Mouse (Mus musculus) lung, postnatal 10 days (tissue): ENCODE results near the gene Rfx4.

Experiments
- DNase-seq: peaks from one replicate; pipeline ENCODE4 v3.0.0; 2021

Gene Rfx4

GRCm38 (mm10) chr10:84815676-84816436 lies 60.0 kb downstream of the Rfx4 start:
- DNase-seq = peak; percentile 21

- DNase-seq = no peak
Observed at GRCm38 (mm10) chr10:84817086-84817869, 61.4 kb downstream of the Rfx4 start.

GRCm38 (mm10) chr10:84819669-84820068 lies 63.8 kb downstream of the Rfx4 start:
- no peak for DNase-seq

- no peak for DNase-seq
Observed at GRCm38 (mm10) chr10:84820230-84820629, 64.4 kb downstream of the Rfx4 start.

GRCm38 (mm10) chr10:84822741-84823151 lies 66.9 kb downstream of the Rfx4 start:
- DNase-seq = no peak

GRCm38 (mm10) chr10:84823621-84824020 lies 67.8 kb downstream of the Rfx4 start:
- DNase-seq = peak; percentile 24

- DNase-seq = no peak
Observed at GRCm38 (mm10) chr10:84829009-84829408, 73.1 kb downstream of the Rfx4 start.

GRCm38 (mm10) chr10:84835596-84835995 lies 79.7 kb downstream of the Rfx4 start:
- DNase-seq = peak; percentile 38

- DNase-seq = peak; percentile 54
Observed at GRCm38 (mm10) chr10:84836104-84836503, 80.2 kb downstream of the Rfx4 start.

GRCm38 (mm10) chr10:84837355-84837754 lies 81.5 kb downstream of the Rfx4 start:
- DNase-seq = no peak

- no peak for DNase-seq
Observed at GRCm38 (mm10) chr10:84838850-84839473, 83.1 kb downstream of the Rfx4 start.

- DNase-seq = no peak
Observed at GRCm38 (mm10) chr10:84846638-84847037, 90.8 kb downstream of the Rfx4 start.

- DNase-seq = peak; percentile 74
Observed at GRCm38 (mm10) chr10:84851981-84852979, 96.4 kb downstream of the Rfx4 start.

GRCm38 (mm10) chr10:84854059-84854458 lies 98.2 kb downstream of the Rfx4 start:
- no peak for DNase-seq

- DNase-seq = no peak
Observed at GRCm38 (mm10) chr10:84855466-84855865, 99.6 kb downstream of the Rfx4 start.

GRCm38 (mm10) chr10:84858371-84858770 lies 102.5 kb downstream of the Rfx4 start:
- peak; percentile 51 for DNase-seq

- no peak for DNase-seq
Observed at GRCm38 (mm10) chr10:84858806-84859496, 103.1 kb downstream of the Rfx4 start.

- DNase-seq = no peak
Observed at GRCm38 (mm10) chr10:84859556-84860380, 103.9 kb downstream of the Rfx4 start.

GRCm38 (mm10) chr10:84863488-84863887 lies 107.6 kb downstream of the Rfx4 start:
- DNase-seq = no peak

- no peak for DNase-seq
Observed at GRCm38 (mm10) chr10:84867577-84867976, 111.7 kb downstream of the Rfx4 start.

GRCm38 (mm10) chr10:84871285-84871684 lies 115.4 kb downstream of the Rfx4 start:
- DNase-seq = no peak
